Mouse (Mus musculus) stomach, postnatal 0 days (tissue): Measurements from ENCODE around the gene Kcnj6.

Experiments used
- CTCF ChIP-seq: IDR thresholded peaks from 2 replicates; pipeline ENCODE4 v1.5.1; 2016; ENCODE audit warnings: antibody characterized with exemption, low read depth, mild to moderate bottlenecking, moderate library complexity
- EP300 ChIP-seq: optimal IDR thresholded peaks from 2 replicates; pipeline ENCODE3; 2016; ENCODE audit warnings: antibody characterized with exemption

DNA sequence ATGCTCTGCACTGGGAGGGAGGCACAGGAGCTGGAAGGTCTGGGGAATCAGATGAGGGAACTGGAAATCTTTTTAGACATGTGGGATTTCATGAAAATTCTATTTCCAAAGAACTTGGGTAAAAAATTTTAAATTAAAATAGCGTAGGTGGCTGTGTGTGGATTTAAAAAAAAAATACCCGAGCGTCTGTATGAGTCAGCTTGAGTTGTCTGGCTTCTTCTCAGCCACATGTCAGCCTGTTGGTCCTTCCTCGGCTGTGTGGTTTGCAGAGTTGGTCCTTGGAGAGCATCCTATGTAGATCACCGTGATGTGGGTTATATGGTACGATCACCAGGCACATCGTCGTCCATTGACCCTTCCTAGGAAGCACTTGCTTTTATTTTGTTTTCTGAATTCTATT is 114.3 kb downstream of the Kcnj6 start:
- TF ChIP-seq EP300: no peak
- TF ChIP-seq CTCF: no peak
